Mouse (Mus musculus) R1 (cell line): ENCODE data around the gene Tasp1.
"Not testable (repeated sequence)": the region's sequence is repeated elsewhere in the genome, so short reads cannot be mapped to it uniquely, and the experiment has no call there.

Experiments used
- DNase-seq: peaks from one replicate; pipeline ENCODE4 v3.0.0-alpha.2; 2018; ENCODE audit warnings: low read depth, low spot score

Tasp1 gene

GRCm38 (mm10) chr2:139884264-139884637 lies 182.4 kb downstream of the Tasp1 start:
- no peak for DNase-seq

- DNase-seq, result no peak
These were observed 182.9 kb downstream of the Tasp1 start for GRCm38 (mm10) chr2:139883581-139884263.

- no peak for DNase-seq
These were observed 188.5 kb downstream of the Tasp1 start for GRCm38 (mm10) chr2:139878052-139878621.

GRCm38 (mm10) chr2:139875876-139876275 lies 190.7 kb downstream of the Tasp1 start:
- peak; percentile 8 for DNase-seq

- DNase-seq, result no peak
These were observed 192.4 kb downstream of the Tasp1 start for GRCm38 (mm10) chr2:139874173-139874572.

GRCm38 (mm10) chr2:139873762-139874161 lies 192.8 kb downstream of the Tasp1 start:
- peak; percentile 98 for DNase-seq

GRCm38 (mm10) chr2:139869071-139869470 lies 197.5 kb downstream of the Tasp1 start:
- not testable (repeated sequence) for DNase-seq

- not testable (repeated sequence) for DNase-seq
These were observed 203.2 kb downstream of the Tasp1 start for GRCm38 (mm10) chr2:139863396-139863795.

GRCm38 (mm10) chr2:139860133-139860494 lies 206.5 kb downstream of the Tasp1 start:
- no peak for DNase-seq

- DNase-seq, result no peak
These were observed 207.0 kb downstream of the Tasp1 start for GRCm38 (mm10) chr2:139859424-139860132.

GRCm38 (mm10) chr2:139849621-139850020 lies 217.0 kb downstream of the Tasp1 start:
- no peak for DNase-seq

GRCm38 (mm10) chr2:139841359-139841758 lies 225.2 kb downstream of the Tasp1 start:
- no peak for DNase-seq

- no peak for DNase-seq
These were observed 225.7 kb downstream of the Tasp1 start for GRCm38 (mm10) chr2:139840941-139841340.

- no peak for DNase-seq
These were observed 244.8 kb downstream of the Tasp1 start for GRCm38 (mm10) chr2:139821589-139822378.

- DNase-seq, result peak; percentile 7
These were observed 249.3 kb downstream of the Tasp1 start for GRCm38 (mm10) chr2:139817275-139817674.

GRCm38 (mm10) chr2:139807887-139808286 lies 258.7 kb downstream of the Tasp1 start:
- no peak for DNase-seq

- no peak for DNase-seq
These were observed 262.6 kb downstream of the Tasp1 start for GRCm38 (mm10) chr2:139804041-139804440.

- DNase-seq, result peak; percentile 70
These were observed 274.1 kb downstream of the Tasp1 start for GRCm38 (mm10) chr2:139792345-139793120.

- no peak for DNase-seq
These were observed 277.9 kb downstream of the Tasp1 start for GRCm38 (mm10) chr2:139788658-139789057.

GRCm38 (mm10) chr2:139784946-139785345 lies 281.7 kb downstream of the Tasp1 start:
- no peak for DNase-seq

- DNase-seq, result no peak
These were observed 282.1 kb downstream of the Tasp1 start for GRCm38 (mm10) chr2:139784465-139784864.
